Mouse (Mus musculus) C2C12 (cell line): ENCODE measurements at regions not wholly inside any gene's neighbourhood (a gene's known extent, or its start where the extent isn't known, plus 50 kb on each side); places are given as distances from the start of the nearest gene placed in this dataset.

ENCODE experiments used
- CTCF ChIP-seq: IDR thresholded peaks from one replicate; pipeline ENCODE4 v1.5.1; 2011; ENCODE audit not compliant: control insufficient read depth, insufficient read depth, insufficient read length
- FOSL1 ChIP-seq: IDR thresholded peaks from one replicate; pipeline ENCODE4 v1.8.0; 2011; ENCODE audit warnings: mild to moderate bottlenecking, low read length; ENCODE audit not compliant: poor library complexity, insufficient read depth, severe bottlenecking
- MAX ChIP-seq: IDR thresholded peaks from one replicate; pipeline ENCODE4 v1.6.1; 2011; ENCODE audit warnings: mild to moderate bottlenecking, control low read depth
- MYOG ChIP-seq: IDR thresholded peaks from one replicate; pipeline ENCODE4 v1.6.1; 2011; ENCODE audit not compliant: control insufficient read depth, insufficient read length; ENCODE audit errors: extremely low read depth
- USF1 ChIP-seq: IDR thresholded peaks from one replicate; pipeline ENCODE4 v1.6.1; 2011; ENCODE audit warnings: low read depth, mild to moderate bottlenecking, control low read depth, moderate library complexity

DNA sequence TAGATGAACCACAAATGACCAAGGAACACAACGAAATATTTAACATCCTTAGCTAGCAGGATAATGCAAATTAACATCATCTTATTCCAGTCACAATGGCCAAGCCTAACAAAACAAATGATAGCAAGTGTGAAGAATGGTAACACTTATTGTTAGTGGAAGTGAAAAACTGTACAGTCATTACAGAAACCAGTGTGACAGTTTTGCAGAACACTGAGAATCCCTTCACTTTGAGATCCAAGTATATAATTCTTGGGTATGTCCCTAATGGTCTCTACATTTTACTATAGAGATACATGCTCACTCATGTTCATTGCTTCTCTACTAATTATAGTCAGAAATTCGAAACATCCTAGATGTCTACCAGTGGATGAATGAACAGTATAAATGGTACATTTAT, 212.3 kb downstream of the Tmem161b start:
- TF ChIP-seq CTCF (no peak), USF1 (no peak), MYOG (no peak), FOSL1 (no peak), MAX (no peak)
